Mouse (Mus musculus) embryonic facial prominence, embryonic 11.5 days (tissue): ENCODE measurements around the gene Ube2e1. TPM values are rescaled to one million over a fixed set of nuclear protein-coding genes. Genes with fewer than 3 reads are reported as not detected.
"Not testable (repeated sequence)": the region's sequence is repeated elsewhere in the genome, so short reads cannot be mapped to it uniquely, and the experiment has no call there.

Experiments used
- ATAC-seq: fragments of 200-750 bp; cut with Nextera tagmentation; replicated peaks from 2 replicates; pipeline ENCODE4 v1.8.0; 2017; ENCODE audit warnings: low read depth; ENCODE audit not compliant: insufficient number of reproducible peaks, low FRiP score, low TSS enrichment
- DNase-seq: peaks from one replicate; pipeline ENCODE4 v3.0.0-alpha.2; 2015; ENCODE audit warnings: low spot score
- H3K27ac ChIP-seq: fragments of 300-500 bp; sonication (generic); replicated peaks from 2 replicates; pipeline ENCODE4 v1.5.1; 2014; ENCODE audit warnings: mild to moderate bottlenecking, low read depth, low read length, control low read depth
- H3K27me3 ChIP-seq: fragments of 300-500 bp; sonication (generic); 2 replicates; pipeline ENCODE4 v1.6.1; 2014; ENCODE audit warnings: mild to moderate bottlenecking, low read length, moderate library complexity, mixed read lengths; ENCODE audit not compliant: control insufficient read depth, insufficient read depth
- H3K36me3 ChIP-seq: fragments of 300-500 bp; sonication (generic); replicated peaks from 2 replicates; pipeline ENCODE4 v1.6.1; 2014; ENCODE audit warnings: low read depth, mild to moderate bottlenecking, low read length, moderate library complexity, mixed read lengths; ENCODE audit not compliant: control insufficient read depth, insufficient read depth
- H3K4me1 ChIP-seq: fragments of 300-500 bp; sonication (generic); 2 replicates; pipeline ENCODE4 v1.6.1; 2014; ENCODE audit warnings: low read length, mixed read lengths; ENCODE audit not compliant: control insufficient read depth, insufficient read depth
- H3K4me2 ChIP-seq: fragments of 300-500 bp; sonication (generic); 2 replicates; pipeline ENCODE4 v1.6.1; 2014; ENCODE audit warnings: low read depth, mild to moderate bottlenecking, control low read depth, low read length, moderate library complexity
- H3K4me3 ChIP-seq: fragments of 300-500 bp; sonication (generic); 2 replicates; pipeline ENCODE4 v1.5.1; 2014; ENCODE audit warnings: low read depth, low read length, control low read depth
- H3K9ac ChIP-seq: fragments of 300-500 bp; sonication (generic); replicated peaks from 2 replicates; pipeline ENCODE4 v1.6.1; 2014; ENCODE audit warnings: mild to moderate bottlenecking, control low read depth, low read length
- H3K9me3 ChIP-seq: fragments of 300-500 bp; sonication (generic); replicated peaks from 2 replicates; pipeline ENCODE4 v1.6.1; 2016; ENCODE audit warnings: mild to moderate bottlenecking, low read length, inconsistent platforms, mixed read lengths; ENCODE audit not compliant: control insufficient read depth
- WGBS: fragments of 180-500 bp; shearing (Covaris S2); extraction: QIAGEN DNeasy Blood & Tissue Kit; methylation state at CpG from one replicate; pipeline ENCODE4 v1.1.7; 2014; 5-methylcytosine and 5-hydroxymethylcytosine counted together
- polyA plus RNA-seq: library from polyadenylated mRNA; unstranded; fragments of >200 nt; fragmentation: Nextera tagmentation; extraction: Ambion mirVana; gene quantifications from 2 replicates; pipeline ENCODE4 v1.2.1, GENCODE M21; 2014

Gene Ube2e1
- polyA plus RNA-seq, 1 experiment from 2014 or later, result 62.2 TPM

- DNase-seq (peak; percentile 97), ATAC-seq (peak; percentile 93)
- Histone ChIP-seq H3K36me3 (no peaks in the 10 kb centered on the region), H3K27me3 (no peaks in the 10 kb centered on the region), H3K4me3 (peak overlapping the region; percentile 72), H3K27ac (peak overlapping the region; percentile 47; the same call in 1 of the 2 replicates), H3K9ac (peak overlapping the region; percentile 64), H3K9me3 (no peaks in the 10 kb centered on the region), H3K4me1 (no peaks in the 10 kb centered on the region), H3K4me2 (peak overlapping the region; percentile 85)
- WGBS, result 0% methylated on average over 53 of the region's 71 CpGs
Measured at GRCm38 (mm10) chr14:18238131-18238749, 93.4 kb downstream of the Ube2e1 start.

GRCm38 (mm10) chr14:18237381-18237780 lies 94.3 kb downstream of the Ube2e1 start:
- no peak overlapping the region for H3K4me2 ChIP-seq

GRCm38 (mm10) chr14:18236496-18237235 lies 95.0 kb downstream of the Ube2e1 start:
- 92% methylated on average over 2 of the region's 2 CpGs for WGBS
- not testable (repeated sequence) for H3K36me3 ChIP-seq, H3K4me1 ChIP-seq, H3K9ac ChIP-seq, H3K4me2 ChIP-seq, H3K27ac ChIP-seq, ATAC-seq, H3K9me3 ChIP-seq, H3K27me3 ChIP-seq, H3K4me3 ChIP-seq, DNase-seq

More at GRCm38 (mm10) chr14:18237381-18237780, 94.3 kb downstream of the Ube2e1 start:
- Histone ChIP-seq H3K9me3 (no peaks in the 10 kb centered on the region), H3K27me3 (no peaks in the 10 kb centered on the region), H3K27ac (no peak overlapping the region), H3K36me3 (no peaks in the 10 kb centered on the region), H3K9ac (no peak overlapping the region), H3K4me1 (no peaks in the 10 kb centered on the region), H3K4me3 (no peak overlapping the region)
- no peak for ATAC-seq
- 55% methylated on average over 4 of the region's 4 CpGs for WGBS
- DNase-seq, result no peak

- Histone ChIP-seq H3K36me3 (no peaks in the 10 kb centered on the region), H3K27me3 (no peaks in the 10 kb centered on the region), H3K9ac (no peak overlapping the region), H3K27ac (no peak overlapping the region), H3K4me2 (no peak overlapping the region), H3K4me1 (no peaks in the 10 kb centered on the region), H3K9me3 (no peaks in the 10 kb centered on the region), H3K4me3 (no peak overlapping the region)
- DNase-seq, result no peak
- 50% methylated on average over 5 of the region's 5 CpGs for WGBS
- ATAC-seq, result no peak
Measured at GRCm38 (mm10) chr14:18233981-18234960, 97.4 kb downstream of the Ube2e1 start.

- Histone ChIP-seq H3K9me3 (no peaks in the 10 kb centered on the region), H3K9ac (no peak overlapping the region), H3K27ac (no peak overlapping the region), H3K27me3 (no peaks in the 10 kb centered on the region), H3K4me1 (no peaks in the 10 kb centered on the region), H3K4me2 (no peak overlapping the region), H3K36me3 (no peaks in the 10 kb centered on the region), H3K4me3 (no peak overlapping the region)
- DNase-seq (no peak), ATAC-seq (no peak)
- 79% methylated on average over 2 of the region's 2 CpGs for WGBS
Measured at GRCm38 (mm10) chr14:18233076-18233475, 98.6 kb downstream of the Ube2e1 start.

Other genes starting within 250 kb of the Ube2e1 start
- 6.2 and 7.0 TPM in 2 replicates for gene Nr1d2, start 92.7 kb downstream of the Ube2e1 start, polyA plus RNA-seq
- 10.7 and 13.0 TPM in 2 replicates for gene Nkiras1, start 60.7 kb downstream of the Ube2e1 start, polyA plus RNA-seq
- gene Rpl15, start 60.5 kb downstream of the Ube2e1 start, polyA plus RNA-seq, result 469 and 514 TPM in 2 replicates